Mouse (Mus musculus) left cerebral cortex, adult 9 months (tissue): ENCODE results near the gene Pabpc4.

Experiments
- DNase-seq, 2 experiments: peaks; one replicate each; pipeline ENCODE4 v3.0.0; 2022; ENCODE audit warnings: low spot score in 2 of 2

Pabpc4 gene

GRCm38 (mm10) chr4:123261721-123262401 is at the start of gene Pabpc4:
Gene Pabpc4, plus strand, starts transcription at chr4:123262351.
- DNase-seq, result no peak

GRCm38 (mm10) chr4:123213975-123214374 is 48.2 kb upstream of the Pabpc4 start:
- no peak for DNase-seq

- DNase-seq, result no peak
Measured at GRCm38 (mm10) chr4:123215367-123215766, 46.8 kb upstream of the Pabpc4 start.

- no peak for DNase-seq
Measured at GRCm38 (mm10) chr4:123216782-123217181, 45.4 kb upstream of the Pabpc4 start.

GRCm38 (mm10) chr4:123219720-123220357 is 42.3 kb upstream of the Pabpc4 start:
- DNase-seq, result peak in 1 of 2 experiments; percentile 69

GRCm38 (mm10) chr4:123220637-123221036 is 41.5 kb upstream of the Pabpc4 start:
- no peak for DNase-seq

- DNase-seq, result no peak
Measured at GRCm38 (mm10) chr4:123223309-123223708, 38.8 kb upstream of the Pabpc4 start.

GRCm38 (mm10) chr4:123225718-123226403 is 36.3 kb upstream of the Pabpc4 start:
- no peak for DNase-seq

GRCm38 (mm10) chr4:123227707-123228106 is 34.4 kb upstream of the Pabpc4 start:
- DNase-seq, result no peak

GRCm38 (mm10) chr4:123228270-123228669 is 33.9 kb upstream of the Pabpc4 start:
- DNase-seq, result no peak

- no peak for DNase-seq
Measured at GRCm38 (mm10) chr4:123229166-123229565, 33.0 kb upstream of the Pabpc4 start.

GRCm38 (mm10) chr4:123232841-123233240 is 29.3 kb upstream of the Pabpc4 start:
- no peak for DNase-seq

GRCm38 (mm10) chr4:123233492-123234084 is 28.6 kb upstream of the Pabpc4 start, which contains the start of gene Heyl:
Gene Heyl, plus strand, starts transcription at chr4:123233556.
- DNase-seq, result no peak

- DNase-seq, result no peak
Measured at GRCm38 (mm10) chr4:123235835-123236430, 26.2 kb upstream of the Pabpc4 start.

- DNase-seq, result no peak
Measured at GRCm38 (mm10) chr4:123236431-123237031, 25.6 kb upstream of the Pabpc4 start.

GRCm38 (mm10) chr4:123237386-123238266 is 24.5 kb upstream of the Pabpc4 start:
- no peak for DNase-seq

GRCm38 (mm10) chr4:123239361-123240203 is 22.6 kb upstream of the Pabpc4 start:
- no peak for DNase-seq

GRCm38 (mm10) chr4:123246221-123246620 is 15.9 kb upstream of the Pabpc4 start:
- DNase-seq, result no peak

- no peak for DNase-seq
Measured at GRCm38 (mm10) chr4:123246651-123247050, 15.5 kb upstream of the Pabpc4 start.
